Mouse (Mus musculus) liver (tissue): ENCODE data around the gene Ntmt1.

Source experiments
- DNase-seq: peaks from one replicate; pipeline ENCODE4 v3.0.0-alpha.2; 2020; ENCODE audit warnings: mixed read lengths

The Ntmt1 gene

DNA sequence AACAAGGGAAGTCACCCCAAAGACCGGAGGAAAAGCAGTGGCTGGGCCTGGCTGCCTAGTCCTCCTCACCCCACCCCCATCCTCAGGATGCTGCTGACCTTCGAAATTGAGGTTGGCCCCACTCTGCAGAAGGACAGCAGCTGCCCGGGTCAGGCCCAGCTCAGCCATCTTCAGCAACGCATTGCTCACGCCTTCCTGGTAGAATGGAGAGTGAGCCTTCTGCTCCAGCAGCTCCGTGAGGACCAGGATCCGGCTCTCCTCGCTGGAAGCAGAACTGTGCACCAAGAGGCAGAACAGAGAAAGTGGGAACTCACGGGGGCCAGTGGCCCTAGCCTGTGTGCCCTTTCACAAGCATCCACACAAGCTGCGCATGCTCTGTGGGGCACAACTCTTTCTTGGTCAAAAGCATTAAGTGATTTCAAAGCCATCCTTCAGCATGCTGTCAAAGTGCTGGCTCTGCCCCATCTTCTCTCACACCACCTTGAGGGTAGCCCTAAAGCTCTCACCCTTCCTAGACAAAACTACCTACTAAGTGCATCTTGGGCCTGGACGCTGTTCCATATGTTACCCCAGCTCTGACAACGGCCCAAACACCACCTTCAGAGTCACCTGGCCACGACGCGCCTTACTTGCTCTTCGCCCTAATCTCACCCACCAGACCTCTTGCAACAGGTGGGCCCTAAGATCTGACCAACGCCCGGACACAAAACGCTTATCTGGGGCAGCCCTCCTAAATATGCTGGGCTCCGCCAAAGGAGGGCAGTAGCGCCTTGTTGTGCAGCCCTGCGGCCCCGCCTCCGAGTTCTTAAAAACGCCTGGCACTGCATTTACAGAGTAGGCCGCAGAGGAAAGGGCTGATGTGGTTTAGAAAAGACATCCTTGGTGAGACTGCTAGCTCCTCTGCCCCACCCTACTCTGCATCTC lies 19.5 kb downstream of the Ntmt1 start:
- DNase-seq = peak; percentile 90

DNA sequence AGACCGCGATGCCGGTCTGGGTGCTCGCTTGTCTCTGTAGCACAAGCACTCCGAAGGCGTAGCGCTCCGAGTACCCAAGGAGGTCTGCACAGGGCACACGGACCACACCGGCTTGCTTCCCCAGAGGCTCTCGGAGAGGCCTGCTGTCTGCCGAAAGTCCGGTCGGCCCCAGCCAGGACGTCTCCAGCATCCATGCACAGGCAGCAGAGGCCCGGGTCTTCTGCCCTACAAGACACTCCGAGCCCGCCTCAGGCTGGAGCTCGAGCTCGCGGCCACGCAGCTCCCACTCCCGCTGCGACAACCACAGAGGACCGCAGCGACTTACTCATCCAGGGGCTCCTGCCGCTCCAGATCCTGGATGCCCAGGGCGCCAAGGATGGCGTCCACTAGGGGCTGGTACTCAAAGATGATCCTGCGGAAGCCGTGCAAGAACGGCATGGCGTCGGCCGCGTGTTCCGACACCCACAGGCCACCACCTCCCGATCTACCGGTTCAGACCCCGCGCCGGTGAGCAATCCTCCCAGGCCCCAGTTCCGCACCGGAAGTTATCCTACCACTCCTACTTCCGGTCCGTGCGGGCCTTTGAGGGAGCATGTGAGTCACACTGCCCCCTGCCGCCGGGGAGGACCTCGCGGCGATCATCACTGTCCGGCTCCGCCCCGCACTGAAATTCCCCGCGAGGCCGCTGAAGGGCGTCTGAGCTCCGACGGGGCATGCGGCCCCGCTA lies 20.3 kb downstream of the Ntmt1 start:
- peak; percentile 95 for DNase-seq

DNA sequence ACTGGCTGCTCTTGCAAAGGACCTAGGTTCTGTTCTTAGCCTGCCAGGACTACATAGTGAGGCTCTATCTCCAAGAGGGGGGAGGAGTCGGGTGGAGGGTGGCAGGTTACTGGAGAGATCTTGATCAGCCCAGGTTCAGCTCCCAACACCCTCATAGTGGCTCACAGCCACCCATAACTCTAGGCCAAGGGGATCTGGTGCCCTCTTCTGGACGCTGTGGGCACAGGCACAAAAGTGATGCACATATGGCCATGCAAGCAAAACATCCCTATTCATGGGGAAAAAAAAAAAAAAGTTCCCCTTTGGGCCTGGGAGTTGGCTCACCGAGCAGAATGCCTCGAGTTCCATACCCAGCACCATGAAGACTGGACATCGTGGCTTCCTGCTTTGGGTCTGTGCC lies 21.7 kb downstream of the Ntmt1 start:
- DNase-seq = peak; percentile 74

DNA sequence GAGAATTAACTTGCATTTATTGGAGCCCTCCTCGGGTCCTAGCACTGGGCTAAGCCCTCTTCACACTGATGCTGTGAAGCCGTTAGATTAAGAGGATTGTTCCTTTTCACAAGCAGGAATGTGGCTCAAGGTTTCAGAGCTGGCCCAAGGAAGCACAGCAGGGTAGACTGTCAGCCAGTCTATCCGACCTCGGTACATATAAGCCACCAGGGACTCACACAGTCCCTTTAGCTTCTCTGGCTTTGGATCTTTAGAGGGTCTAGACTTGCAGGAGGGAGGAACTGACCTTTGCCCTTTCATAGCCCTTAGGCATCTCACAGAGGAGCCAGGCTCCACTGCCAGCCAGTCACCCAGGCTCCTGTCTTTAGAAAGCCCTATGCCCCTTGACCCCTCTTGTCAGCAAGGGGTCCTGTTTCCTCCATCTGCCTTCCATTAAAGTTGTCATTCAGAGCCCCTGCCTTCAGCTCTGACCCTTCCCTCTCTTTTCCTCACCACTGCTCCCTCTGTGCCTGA lies 22.7 kb downstream of the Ntmt1 start, which contains the start of gene Asb6:
TSS of gene Asb6 (minus strand) at position 51 of the 513 bp plus-strand sequence.
- no peak for DNase-seq

DNA sequence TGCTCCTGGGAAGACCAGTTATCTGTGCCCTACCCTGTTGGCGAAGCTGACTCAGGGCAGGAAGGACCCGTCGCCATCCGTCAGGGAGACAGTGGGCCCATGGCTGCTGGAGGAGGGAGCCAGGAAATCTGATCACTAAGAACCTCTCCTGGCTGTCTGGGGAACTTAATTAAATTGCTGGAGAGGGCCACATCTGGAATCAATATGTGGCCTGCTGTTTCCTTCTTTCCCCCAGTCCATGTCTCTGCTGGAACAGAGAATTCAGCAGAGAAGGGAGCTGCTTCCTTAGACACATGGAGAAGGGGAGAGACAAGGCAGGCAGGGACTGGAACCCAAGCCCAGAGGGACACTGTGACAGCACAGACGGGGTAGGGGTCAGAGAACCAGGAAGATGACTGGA lies 26.0 kb downstream of the Ntmt1 start:
- no peak for DNase-seq

DNA sequence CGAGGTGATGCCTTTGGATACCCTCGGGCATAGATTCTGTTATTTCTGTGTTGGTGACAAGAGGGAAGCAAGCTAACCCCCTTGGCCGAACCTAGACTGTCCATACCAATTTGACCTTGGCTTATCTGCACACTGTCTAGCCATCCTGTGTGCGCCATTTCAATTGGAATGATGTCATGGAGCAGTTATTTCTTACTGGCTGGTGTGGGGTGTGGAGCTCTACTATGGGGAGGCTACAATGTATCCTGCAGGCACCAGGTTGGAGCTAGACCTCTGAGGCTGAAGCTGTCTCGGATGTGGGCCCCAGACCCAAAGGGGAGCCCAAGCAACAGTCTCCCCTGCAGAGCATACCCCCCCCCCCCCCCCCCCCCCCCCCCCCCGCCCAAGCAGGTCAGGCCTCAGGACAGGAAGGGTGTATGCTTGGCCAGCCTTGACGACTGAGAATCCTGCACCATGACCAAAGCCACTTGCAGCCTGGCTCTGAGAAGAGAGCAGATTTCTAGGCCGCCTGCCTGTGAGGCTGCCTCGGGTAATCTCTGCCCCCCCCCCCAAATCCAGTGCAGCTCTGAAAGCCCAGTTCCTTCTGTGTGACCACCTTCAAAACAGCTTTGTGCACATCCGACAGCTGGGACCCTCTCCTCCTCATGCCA lies 26.9 kb downstream of the Ntmt1 start, which contains the start of gene Prrx2:
TSS of gene Prrx2 (plus strand) at position 600 of the 650 bp plus-strand sequence.
- DNase-seq = no peak

DNA sequence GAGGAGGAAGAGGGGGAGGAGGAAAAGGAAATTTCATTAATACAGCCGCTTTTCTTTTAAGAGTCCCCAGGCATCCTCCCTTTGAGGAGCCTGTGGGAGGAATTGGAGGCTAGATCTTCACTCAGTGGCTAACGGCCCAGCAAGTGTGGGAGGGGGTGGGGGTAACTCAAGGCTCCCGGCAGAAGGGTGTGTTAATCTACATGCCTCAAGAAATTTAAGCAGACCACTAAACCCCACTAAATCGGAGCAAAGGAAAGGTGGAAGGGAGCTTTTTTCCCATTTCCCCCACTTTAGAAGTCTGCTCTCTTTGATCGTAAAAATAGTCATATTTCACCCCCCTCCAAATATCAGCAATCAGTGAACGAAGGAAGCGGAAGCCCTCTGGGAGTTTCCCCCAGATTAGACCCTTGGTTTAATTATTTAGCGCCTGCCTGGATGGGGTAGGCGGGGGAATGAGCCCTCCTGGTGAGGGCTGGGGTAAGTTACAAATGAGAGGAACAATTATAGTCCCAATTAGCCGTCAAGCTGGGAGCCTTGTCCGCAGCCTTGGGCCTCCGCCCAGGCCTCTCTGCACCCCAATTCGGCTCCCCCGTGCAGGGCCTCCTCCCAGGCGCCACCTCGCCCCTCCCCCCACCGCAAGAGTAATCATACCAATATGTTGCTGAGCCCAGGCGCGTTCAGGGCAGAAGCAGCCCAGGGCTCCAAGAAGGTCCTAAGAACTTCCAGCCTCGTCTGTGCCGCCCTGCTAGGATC lies 28.8 kb downstream of the Ntmt1 start:
- DNase-seq = peak; percentile 73

DNA sequence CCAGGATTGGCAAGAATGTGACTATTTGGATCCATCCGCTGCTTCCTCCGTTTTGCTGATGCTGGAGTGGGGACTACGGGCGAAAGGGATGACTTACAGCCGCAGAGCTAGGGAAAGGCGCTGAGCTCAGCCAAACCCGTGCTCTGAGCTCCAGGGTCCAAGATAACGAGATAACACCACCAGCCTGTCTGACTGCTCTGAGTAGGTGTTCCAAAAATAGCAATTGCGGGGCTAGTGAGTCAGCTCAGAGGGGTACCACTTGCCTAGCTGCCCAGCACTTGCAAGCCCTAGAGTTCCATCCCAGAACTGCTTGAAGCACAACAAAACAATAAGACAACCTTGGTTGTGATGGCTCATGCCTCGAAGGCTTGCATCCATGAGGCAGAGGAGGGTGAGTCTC lies 35.0 kb downstream of the Ntmt1 start:
- no peak for DNase-seq

DNA sequence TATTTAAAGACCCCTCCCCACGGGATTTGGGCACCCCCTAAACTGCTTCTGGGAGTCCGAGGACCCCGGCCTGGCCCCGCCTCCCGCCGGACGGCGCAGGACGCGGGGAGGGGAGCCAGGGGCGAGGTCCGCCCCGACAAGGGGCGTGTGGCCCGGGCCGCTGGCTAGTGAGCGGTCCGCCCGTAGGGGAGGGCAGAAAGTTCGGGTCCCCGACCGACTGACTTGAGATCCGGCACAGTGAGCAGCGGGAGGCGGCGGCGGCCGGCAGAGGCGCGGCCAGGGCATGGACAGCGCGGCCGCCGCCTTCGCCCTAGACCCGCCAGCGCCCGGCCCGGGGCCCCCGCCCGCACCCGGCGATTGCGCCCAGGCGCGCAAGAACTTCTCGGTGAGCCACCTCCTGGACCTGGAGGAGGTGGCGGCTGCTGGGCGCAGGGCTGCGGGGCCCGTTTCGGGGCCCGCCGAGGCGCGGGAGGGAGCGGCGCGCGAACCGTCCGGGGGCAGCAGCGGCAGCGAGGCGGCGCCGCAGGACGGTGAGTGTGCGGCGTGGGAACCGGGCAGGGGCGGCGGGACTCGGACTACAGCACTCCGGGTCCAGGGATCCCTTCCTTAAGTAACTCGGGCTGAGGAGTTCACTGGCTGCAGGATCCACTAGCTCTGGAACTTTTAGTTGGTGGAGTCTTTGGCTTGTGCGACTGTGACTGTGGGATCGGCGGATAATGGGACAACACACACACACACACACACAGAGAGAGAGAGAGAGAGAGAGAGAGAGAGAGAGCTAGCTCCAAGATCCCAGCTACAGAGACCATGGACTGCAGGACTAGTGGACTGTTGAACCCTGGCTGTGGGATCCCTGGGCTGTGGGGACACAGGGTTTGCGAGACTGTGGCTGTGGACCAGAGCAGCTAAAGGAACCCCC lies 37.8 kb downstream of the Ntmt1 start:
- DNase-seq = no peak

DNA sequence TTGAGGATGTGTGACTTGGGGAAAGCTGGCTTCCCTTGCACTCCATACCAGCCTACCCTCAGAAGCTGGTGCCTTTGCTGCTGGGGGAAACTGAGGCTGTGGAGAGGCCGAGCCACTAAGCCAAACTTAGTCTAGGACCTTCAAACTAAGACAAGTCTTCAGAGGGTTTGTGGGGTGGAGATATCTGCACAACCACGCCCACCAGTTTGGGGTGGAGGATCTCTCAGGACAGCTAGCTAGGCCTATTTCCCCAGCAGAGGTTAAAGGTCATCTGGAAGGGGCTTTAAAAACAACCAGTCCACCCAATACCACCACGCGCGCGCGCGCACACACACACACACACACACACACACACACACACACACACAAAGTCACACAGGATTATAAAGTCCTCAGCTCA lies 38.6 kb downstream of the Ntmt1 start:
- no peak for DNase-seq

DNA sequence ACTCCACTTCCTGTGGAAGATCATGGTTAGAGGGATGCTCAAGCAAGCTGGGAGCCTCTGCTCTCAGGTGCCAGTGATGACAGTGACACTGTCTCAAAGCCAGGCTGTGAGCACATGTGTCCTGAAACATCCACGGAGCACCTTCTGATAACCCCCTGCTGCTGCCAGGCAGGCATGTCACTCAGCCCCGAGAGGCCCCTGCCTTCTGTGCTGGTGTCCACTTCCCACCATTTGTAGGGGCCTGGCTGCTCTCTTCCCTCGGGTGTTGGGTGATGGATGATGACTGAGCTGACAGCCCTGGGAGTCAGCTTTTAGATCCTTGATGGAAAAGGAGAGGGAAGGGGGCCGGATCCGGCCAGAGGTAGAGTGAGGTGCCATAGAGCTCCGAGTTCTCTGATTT lies 39.1 kb downstream of the Ntmt1 start:
- no peak for DNase-seq

DNA sequence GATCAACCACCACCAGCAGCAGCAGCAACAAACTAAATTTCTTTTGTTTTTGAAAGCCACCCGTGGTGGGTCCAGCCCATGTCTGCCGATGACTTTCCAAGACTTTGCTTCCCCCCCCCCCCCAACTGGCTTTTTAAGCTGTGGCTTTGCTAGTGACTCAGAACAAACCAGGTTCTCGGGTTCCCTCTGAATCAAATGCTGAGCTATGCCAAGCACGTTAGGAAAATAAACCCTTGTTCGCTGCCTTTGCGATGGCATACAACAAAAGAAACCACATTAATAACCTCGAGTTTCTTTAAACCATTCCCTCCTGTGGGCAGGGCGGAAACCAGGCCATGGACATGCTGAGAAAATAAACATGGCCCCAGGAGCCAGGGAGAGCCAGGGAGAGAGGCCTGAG lies 40.6 kb downstream of the Ntmt1 start:
- DNase-seq = no peak

DNA sequence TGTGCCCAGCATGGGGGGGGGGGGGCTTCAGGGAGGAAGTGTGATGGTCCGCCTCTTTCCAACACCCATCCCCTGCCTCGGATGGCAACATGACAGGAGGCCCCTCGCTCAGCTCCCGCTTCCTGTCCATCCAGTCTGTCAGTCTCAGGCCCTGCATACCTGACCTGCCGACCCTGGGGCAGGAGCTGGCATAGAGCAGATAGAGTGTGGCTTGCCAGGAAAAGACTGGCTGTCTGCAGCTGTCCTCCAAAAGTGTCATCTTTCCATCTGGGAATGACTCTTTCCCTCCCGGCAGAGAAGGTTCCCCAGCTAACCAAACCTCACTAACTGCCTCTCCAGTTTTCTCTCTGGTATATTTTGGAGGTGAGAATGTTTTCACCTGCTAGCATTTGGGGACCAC lies 43.0 kb downstream of the Ntmt1 start:
- DNase-seq = no peak

DNA sequence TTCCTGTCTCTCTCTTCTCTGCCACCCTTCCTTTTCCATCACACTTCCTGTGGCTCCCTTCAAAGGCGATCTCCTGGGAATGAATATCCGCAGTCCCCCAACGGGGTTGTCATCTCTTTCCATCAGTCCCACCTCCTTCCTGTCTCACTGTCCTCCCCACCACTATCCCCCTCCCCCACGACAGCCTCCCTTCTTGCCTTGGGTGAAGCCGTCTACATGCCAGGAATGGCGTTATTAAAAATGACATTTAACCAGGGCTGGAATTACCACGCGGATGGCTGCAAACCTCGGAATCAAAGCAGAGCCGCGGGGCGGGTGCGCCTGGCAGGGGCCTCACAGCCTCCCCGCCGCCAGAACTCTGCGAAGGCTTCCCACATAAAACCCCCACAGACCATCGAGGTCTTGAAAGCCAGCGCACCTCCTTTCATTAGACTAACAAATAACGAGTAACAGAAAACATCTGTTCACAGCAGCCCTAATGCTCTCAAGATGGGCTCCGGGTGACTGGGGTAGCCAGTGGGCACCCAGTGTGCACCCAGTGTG lies 45.2 kb downstream of the Ntmt1 start:
- no peak for DNase-seq

DNA sequence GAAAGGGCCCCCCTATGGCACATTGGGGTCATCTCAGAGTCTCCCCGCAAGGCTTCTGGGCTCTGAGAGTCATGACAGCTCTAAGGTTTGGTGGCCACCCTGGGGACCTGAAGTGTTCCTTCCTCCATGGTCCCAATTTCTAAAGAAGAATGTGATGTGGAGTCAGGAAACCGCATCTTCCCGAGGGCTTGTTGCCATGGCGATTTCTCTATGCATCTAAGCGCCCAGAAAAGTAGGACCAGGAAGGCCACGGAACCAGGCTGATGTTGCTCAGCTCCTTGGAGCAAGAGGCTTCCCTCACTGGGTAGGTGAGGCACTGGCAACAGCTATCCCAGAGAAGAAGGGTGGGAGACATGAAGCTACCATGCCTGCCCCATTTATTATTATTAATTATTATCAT lies 49.5 kb downstream of the Ntmt1 start:
- no peak for DNase-seq

DNA sequence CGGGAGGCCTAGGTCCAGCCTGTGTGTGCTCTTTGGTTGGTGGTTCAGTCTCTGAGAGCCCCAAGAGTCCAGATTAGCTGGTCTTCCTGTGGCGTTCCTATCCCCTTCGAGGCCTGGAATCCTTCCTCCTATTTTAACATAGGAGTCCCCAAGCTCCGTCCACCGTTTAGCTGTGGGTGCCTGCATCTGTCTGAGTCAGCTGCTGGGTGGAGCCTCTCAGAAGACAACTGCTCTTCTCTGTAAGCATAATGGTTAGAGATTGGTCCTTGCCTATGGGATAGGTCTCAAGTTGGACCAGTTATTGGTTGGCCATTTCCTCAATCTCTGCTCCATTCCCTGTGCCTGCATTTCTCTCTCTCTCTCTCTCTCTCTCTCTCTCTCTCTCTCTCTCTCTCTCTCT lies 52.2 kb downstream of the Ntmt1 start:
- DNase-seq = no peak

DNA sequence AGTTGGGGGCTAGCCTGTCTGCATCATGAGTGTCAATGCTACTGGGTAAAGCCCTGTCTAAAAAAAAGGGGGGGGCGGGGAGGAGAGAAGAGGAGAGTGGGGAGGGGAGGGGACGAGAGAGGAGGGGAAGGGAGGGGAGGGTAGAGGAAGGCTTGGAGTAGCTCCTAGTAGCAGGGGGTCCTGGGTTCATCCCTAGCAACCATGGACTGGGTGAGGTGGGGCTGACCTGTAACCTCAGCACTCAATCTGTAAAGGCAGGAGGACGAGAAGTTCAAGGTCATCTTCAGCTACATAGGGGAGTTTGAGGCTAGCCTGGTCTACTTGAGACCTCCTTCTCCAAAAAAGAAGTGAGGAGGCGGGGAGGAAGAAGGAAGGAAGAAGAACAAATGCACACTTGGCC lies 54.5 kb downstream of the Ntmt1 start:
- no peak for DNase-seq

DNA sequence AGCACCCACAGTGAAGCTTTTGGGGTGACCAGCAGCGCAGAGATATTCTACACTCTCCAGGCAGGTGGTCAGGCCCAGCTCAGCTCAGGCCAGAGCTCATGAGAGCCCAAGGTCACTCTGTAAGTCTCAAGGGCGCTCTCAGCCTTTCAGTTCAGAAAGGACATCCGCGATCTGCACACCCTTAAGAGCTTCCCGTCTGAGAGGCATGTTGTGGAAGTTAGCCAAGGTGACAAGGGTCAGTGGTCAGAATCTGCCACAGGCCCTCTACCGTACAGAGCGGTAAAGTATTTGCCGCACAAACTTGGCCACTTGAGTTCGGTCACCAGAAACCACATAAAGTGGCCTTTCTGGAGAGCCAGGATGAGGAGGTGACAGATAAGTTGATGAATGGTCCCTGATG lies 55.9 kb downstream of the Ntmt1 start:
- DNase-seq = no peak

DNA sequence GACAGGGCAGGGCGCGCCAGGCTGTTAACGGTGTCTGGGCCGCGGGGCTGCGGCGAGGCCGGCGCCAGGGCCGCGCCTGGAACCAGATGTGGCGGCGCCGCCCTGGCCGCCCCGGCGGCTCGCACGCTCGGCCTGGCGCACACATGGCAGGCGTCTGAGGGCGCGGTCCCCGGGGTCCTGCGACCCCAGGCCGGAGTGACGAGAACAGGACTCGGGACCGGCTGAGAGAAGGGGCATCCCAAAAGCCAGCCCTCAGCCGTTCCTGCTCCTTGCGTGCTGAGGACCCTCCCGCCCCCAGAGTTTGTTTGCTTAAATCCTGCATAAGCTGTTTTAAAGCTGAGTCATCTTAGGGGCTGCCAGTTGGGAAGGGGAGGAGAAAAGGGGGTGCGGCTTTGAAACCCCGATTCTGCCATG lies 57.3 kb downstream of the Ntmt1 start:
- no peak for DNase-seq

DNA sequence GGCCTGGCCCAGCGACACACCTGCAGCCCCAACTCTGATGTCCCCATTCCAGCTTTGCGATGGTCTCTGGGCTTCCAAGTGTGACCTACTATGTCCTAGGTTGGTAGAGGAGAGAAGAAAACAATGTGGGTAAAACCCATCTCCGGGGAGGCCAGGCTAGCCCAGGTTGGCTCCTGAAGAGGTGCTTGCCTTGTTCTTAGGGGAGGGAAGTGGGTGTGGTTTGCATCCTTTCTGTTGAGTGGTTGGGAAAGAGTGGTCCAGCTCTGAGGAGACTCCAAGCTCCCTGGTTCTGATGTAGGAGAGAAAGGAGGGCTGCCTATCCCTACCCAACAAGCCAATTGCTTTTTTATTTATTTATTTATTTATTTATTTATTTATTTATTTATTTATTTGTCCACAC lies 57.8 kb downstream of the Ntmt1 start:
- no peak for DNase-seq

DNA sequence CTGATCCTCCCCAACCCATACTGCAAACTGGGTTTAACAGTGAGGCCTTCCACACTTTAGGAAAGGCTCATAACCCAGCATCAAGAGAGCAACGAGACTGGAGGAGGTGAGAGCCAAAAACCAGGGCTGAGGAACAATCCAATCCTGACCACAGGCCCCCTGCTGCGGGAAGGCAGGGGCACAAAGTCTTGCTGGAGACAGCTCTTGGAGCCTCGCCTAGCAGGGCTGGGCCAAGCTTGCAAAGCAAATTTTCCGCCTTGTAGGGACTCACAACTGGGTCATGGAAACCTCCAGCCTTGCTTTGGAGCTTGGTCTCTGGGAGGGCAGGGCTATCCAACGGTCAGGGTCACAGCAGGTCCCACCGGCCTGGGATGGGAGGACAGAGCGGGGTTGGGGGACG lies 63.2 kb downstream of the Ntmt1 start:
- DNase-seq = no peak
